In the genomic region with DNA sequence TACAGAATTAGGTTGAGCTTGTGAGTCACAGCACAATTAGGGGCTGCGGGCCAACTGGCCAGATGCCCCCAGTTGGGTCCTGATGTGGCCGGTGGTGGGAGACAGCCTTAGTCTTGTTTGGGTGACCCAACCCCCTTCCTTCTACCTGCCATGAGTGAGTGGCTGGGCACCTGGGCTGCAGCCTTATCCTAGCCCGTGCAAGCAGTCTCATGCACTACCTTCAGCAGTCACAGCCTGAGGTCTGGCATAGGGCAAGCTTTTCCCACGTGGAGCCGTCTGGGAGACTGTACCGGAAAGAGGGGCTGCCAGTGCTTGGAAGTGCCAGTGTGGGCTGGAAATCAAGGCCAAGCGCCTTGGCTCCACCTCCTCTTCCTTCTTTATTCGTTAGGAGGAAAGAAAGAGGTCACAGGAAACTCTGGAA, we compare ENCODE assay signal across 8 mouse cellular contexts. TPM values are rescaled to one million over a fixed set of nuclear protein-coding genes. Genes with fewer than 3 reads are reported as not detected.
DNase-seq lines count a peak whose midpoint lies in the region; ATAC-seq lines count a peak whose summit lies in the region.

No protein-coding gene starts in this region.

- no peaks in the 10 kb centered on the region for H3K36me3 ChIP-seq in kidney, embryonic 14.5 days (ENCODE audit: control insufficient read depth, insufficient read depth, low read length)

- H3K4me2 ChIP-seq in kidney, embryonic 14.5 days (replicated peaks; ENCODE audit: low read depth, low read length), result no peak overlapping the region

- no peak overlapping the region; the same call in 1 of the 2 replicates for H3K27ac ChIP-seq in kidney, embryonic 14.5 days (ENCODE audit: low read depth, low read length)

- peak; percentile 40 for DNase-seq in kidney, adult 18-20 months
- peak; percentile 51 for DNase-seq in adrenal gland, postnatal 25 days
- DNase-seq in fibroblast of lung, adult 2 months (ENCODE audit: low read depth), result peak; percentile 86
- peak; percentile 69 for DNase-seq in kidney, postnatal 14 days
- DNase-seq in lung, postnatal 36 days, result peak; percentile 72
- no peak for DNase-seq in adipocyte (ENCODE audit: low spot score)
- DNase-seq in T-cell, adult 2 months (ENCODE audit: low spot score), result no peak

- no peak; the same call in 1 of the 2 replicates for ATAC-seq in kidney, embryonic 14.5 days (ENCODE audit: low FRiP score, low TSS enrichment)

- no peaks in the 10 kb centered on the region for H3K27me3 ChIP-seq in kidney, embryonic 14.5 days (ENCODE audit: control insufficient read depth, insufficient read depth, low read length)

- no peak overlapping the region for H3K9ac ChIP-seq in kidney, embryonic 14.5 days (ENCODE audit: low read depth, low read length)

- no peaks in the 10 kb centered on the region for H3K4me1 ChIP-seq in kidney, embryonic 14.5 days (ENCODE audit: control insufficient read depth, insufficient read depth, low read length)

- WGBS in kidney, embryonic 14.5 days, result 54% methylated on average over 8 of the region's 8 CpGs

- no peaks in the 10 kb centered on the region for H3K9me3 ChIP-seq in kidney, embryonic 14.5 days (ENCODE audit: control insufficient read depth, low read length)

- H3K4me3 ChIP-seq in kidney, embryonic 14.5 days (ENCODE audit: low read length), result no peak overlapping the region

RNA-seq across cellular contexts. Expression of a gene that starts 13.4 kb away (rescaled TPM):
- polyA plus RNA-seq in kidney, embryonic 14.5 days (2014; fragmentation: Nextera tagmentation; extraction: Ambion mirVana), result 2.0 and 3.0 TPM in 2 replicates
- 38.3 and 45.7 TPM in 2 replicates for total RNA-seq in adrenal gland, postnatal 25 days (2021)

Comparison
In these comparisons a context has a peak if more than half of its experiments do, and no peak if none do; other contexts are left out.
1. DNase-seq: peak in kidney, adult 18-20 months (single experiment), adrenal gland, postnatal 25 days (single experiment), fibroblast of lung, adult 2 months (single experiment), kidney, postnatal 14 days (single experiment) and lung, postnatal 36 days (single experiment); none in adipocyte (single experiment) and T-cell, adult 2 months (single experiment).